Mouse (Mus musculus) kidney, postnatal 10 days (tissue): ENCODE results near the gene Vmn1r65.
"Not testable (repeated sequence)": the region's sequence is repeated elsewhere in the genome, so short reads cannot be mapped to it uniquely, and the experiment has no call there.

ENCODE experiments used
- DNase-seq: peaks from one replicate; pipeline ENCODE4 v3.0.0; 2021; ENCODE audit warnings: mixed read lengths

The Vmn1r65 gene

GRCm38 (mm10) chr7:6010910-6011309, at the start of gene Vmn1r65:
Gene Vmn1r65 (minus strand): TSS chr7:6011010.
- no peak for DNase-seq

GRCm38 (mm10) chr7:6044861-6045260, 34.1 kb upstream of the Vmn1r65 start, which contains the start of gene Nlrp4c:
Gene Nlrp4c (plus strand): TSS chr7:6045161.
- DNase-seq, result no peak

GRCm38 (mm10) chr7:5982426-5982825, 28.4 kb downstream of the Vmn1r65 start:
- DNase-seq, result not testable (repeated sequence)

GRCm38 (mm10) chr7:5972546-5972945, 38.3 kb downstream of the Vmn1r65 start:
- DNase-seq, result not testable (repeated sequence)
